12 mouse cellular contexts compared by ENCODE assay signal in the genomic region with DNA sequence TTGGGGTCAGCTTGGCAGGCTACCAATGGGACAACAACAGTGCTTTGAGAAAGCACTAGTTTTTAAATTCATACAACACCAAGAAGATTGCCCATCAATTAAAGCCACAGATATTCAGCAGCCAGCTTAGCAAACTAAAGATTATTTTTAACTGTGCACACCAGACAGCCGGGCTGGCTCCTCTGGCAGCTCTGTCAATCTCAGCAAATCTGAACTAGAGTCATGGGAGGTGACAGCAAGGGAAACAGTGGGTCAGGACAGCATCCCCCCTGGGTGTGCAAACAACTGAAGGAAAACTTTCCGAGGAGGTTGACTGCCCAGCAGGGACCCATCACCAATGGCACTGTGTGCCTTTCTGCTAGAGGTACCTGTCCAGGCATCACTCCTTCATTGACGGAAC.
"Had no signal": no experiment of that assay in that cellular context is flagged by ENCODE, and none has a peak within 500 bp of the region (broad histone marks: within the 10 kb centered on the region; RNA-seq: fewer than 3 reads in every experiment).

No protein-coding gene starts in this region.

- H3K27ac ChIP-seq: left cerebral cortex, adult 2 months; limb, embryonic 10.5 days; liver, embryonic 15.5 days; neural tube, embryonic 15.5 days had no signal

- H3K27me3 ChIP-seq: liver, embryonic 15.5 days; neural tube, embryonic 15.5 days had no signal

- H3K9me3 ChIP-seq: limb, embryonic 10.5 days; liver, embryonic 15.5 days; neural tube, embryonic 15.5 days had no signal

- H3K36me3 ChIP-seq: limb, embryonic 10.5 days; liver, embryonic 15.5 days; neural tube, embryonic 15.5 days had no signal

- H3K4me3 ChIP-seq: left cerebral cortex, adult 2 months; limb, embryonic 10.5 days; liver, embryonic 15.5 days; myocyte; neural tube, embryonic 15.5 days had no signal

- DNase-seq: kidney, adult 8-10 months; kidney, postnatal 25 days; lung, embryonic 14.5 days; thymus, adult 18-20 months; thymus, postnatal 14 days had no signal

- H3K4me2 ChIP-seq: liver, embryonic 11.5 days; liver, embryonic 15.5 days; lung, embryonic 14.5 days; neural tube, embryonic 15.5 days had no signal

- ATAC-seq: intestine, postnatal 0 days had no signal

- H3K4me1 ChIP-seq: limb, embryonic 10.5 days; liver, embryonic 15.5 days; neural tube, embryonic 15.5 days had no signal

- H3K9ac ChIP-seq: liver, embryonic 15.5 days; lung, embryonic 14.5 days; neural tube, embryonic 15.5 days had no signal
